Mouse (Mus musculus) hindbrain, embryonic 11.5 days (tissue): ENCODE results near the gene Ap4m1. TPM values are rescaled to one million over a fixed set of nuclear protein-coding genes. Genes with fewer than 3 reads are reported as not detected.

Experiments
- ATAC-seq: fragments of 200-750 bp; cut with Nextera tagmentation; 2 replicates; pipeline ENCODE4 v1.8.0; 2017; ENCODE audit warnings: mild to moderate bottlenecking, moderate TSS enrichment, moderate library complexity; ENCODE audit not compliant: low FRiP score
- DNase-seq: peaks from one replicate; pipeline ENCODE4 v3.0.0-alpha.2; 2015; ENCODE audit warnings: low spot score
- H3K27ac ChIP-seq: fragments of 300-500 bp; sonication (generic); 2 replicates; pipeline ENCODE4 v1.5.1; 2014; ENCODE audit warnings: mild to moderate bottlenecking, low read depth, low read length
- H3K27me3 ChIP-seq: fragments of 300-500 bp; sonication (generic); 2 replicates; pipeline ENCODE4 v1.6.1; 2014; ENCODE audit warnings: mild to moderate bottlenecking, low read length, moderate library complexity, mixed read lengths; ENCODE audit not compliant: control insufficient read depth, insufficient read depth
- H3K36me3 ChIP-seq: fragments of 300-500 bp; sonication (generic); 2 replicates; pipeline ENCODE4 v1.6.1; 2014; ENCODE audit warnings: mild to moderate bottlenecking, low read length, moderate library complexity, mixed read lengths; ENCODE audit not compliant: control insufficient read depth, insufficient read depth
- H3K4me1 ChIP-seq: fragments of 300-500 bp; sonication (generic); replicated peaks from 2 replicates; pipeline ENCODE4 v1.6.1; 2014; ENCODE audit warnings: low read length, mixed read lengths; ENCODE audit not compliant: control insufficient read depth, insufficient read depth
- H3K4me2 ChIP-seq: fragments of 300-500 bp; sonication (generic); replicated peaks from 2 replicates; pipeline ENCODE4 v1.6.1; 2014; ENCODE audit warnings: mild to moderate bottlenecking, low read depth, low read length
- H3K4me3 ChIP-seq: fragments of 300-500 bp; sonication (generic); 2 replicates; pipeline ENCODE4 v1.5.1; 2014; ENCODE audit warnings: low read depth, low read length
- H3K9ac ChIP-seq: fragments of 300-500 bp; sonication (generic); 2 replicates; pipeline ENCODE4 v1.6.1; 2014; ENCODE audit warnings: low read depth, low read length
- H3K9me3 ChIP-seq: fragments of 300-500 bp; sonication (generic); 2 replicates; pipeline ENCODE4 v1.6.1; 2016; ENCODE audit warnings: low read length; ENCODE audit not compliant: control insufficient read depth
- WGBS: fragments of 180-500 bp; shearing (Covaris S2); extraction: QIAGEN DNeasy Blood & Tissue Kit; methylation state at CpG from one replicate; pipeline ENCODE4 v1.1.7; 2014; 5-methylcytosine and 5-hydroxymethylcytosine counted together
- polyA plus RNA-seq: library from polyadenylated mRNA; unstranded; fragments of >200 nt; fragmentation: Nextera tagmentation; extraction: Ambion mirVana; gene quantifications from 2 replicates; pipeline ENCODE4 v1.2.1, GENCODE M21; 2014

The Ap4m1 gene
- polyA plus RNA-seq, 1 experiment from 2014 or later: 19.9 TPM

DNA sequence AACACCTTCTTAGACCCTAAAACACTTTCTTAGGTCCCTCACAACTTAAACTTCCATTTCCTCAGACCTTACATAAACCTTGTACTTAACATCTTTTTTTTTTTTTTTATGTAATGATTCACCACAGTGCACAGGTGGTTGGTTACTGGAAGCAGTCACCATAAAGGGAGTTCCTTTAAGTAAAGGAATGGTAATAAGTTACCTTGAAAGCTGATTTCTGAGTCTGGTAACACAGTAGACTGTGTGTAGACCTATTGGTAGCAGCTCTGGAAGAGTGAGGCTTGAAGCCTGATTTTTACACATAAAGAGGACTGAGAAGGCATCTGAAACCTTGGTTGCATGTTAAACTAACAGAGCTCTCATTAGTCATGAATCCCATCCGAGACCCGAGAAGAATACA lies 48.1 kb downstream of the Ap4m1 start:
- no peak overlapping the region for H3K4me3 ChIP-seq
- H3K9me3 ChIP-seq: no peaks in the 10 kb centered on the region
- no peak overlapping the region for H3K4me2 ChIP-seq
- H3K9ac ChIP-seq: no peak overlapping the region
- no peak overlapping the region for H3K27ac ChIP-seq
- ATAC-seq (no peak), DNase-seq (no peak)
- no peaks in the 10 kb centered on the region for H3K4me1 ChIP-seq
- no peaks in the 10 kb centered on the region for H3K27me3 ChIP-seq
- WGBS: 79% methylated on average over 2 of the region's 2 CpGs
- no peaks in the 10 kb centered on the region for H3K36me3 ChIP-seq

DNA sequence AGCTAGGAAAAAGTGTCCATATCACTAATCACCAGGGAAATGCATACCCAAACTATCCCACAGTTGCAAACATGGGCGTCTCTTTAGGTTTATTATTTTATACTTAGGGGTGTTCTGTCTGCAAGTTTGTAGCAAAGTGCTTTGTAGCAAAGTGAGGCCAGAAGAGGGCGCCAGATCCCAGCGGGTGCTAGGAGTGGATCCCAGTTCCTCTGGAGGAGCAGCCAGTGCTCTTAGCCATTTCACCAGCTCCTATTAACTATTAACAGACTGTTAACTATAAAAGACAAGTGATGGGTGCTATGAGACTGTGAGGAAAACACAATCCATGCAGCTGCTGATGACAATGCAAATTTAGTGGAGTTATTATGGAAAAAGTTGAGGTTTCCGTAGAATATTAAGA lies 50.3 kb downstream of the Ap4m1 start:
- no peaks in the 10 kb centered on the region for H3K9me3 ChIP-seq
- H3K27me3 ChIP-seq: no peaks in the 10 kb centered on the region
- WGBS: 24% methylated on average over 4 of the region's 4 CpGs
- no peak overlapping the region for H3K27ac ChIP-seq
- peak; percentile 83 for DNase-seq
- no peaks in the 10 kb centered on the region for H3K36me3 ChIP-seq
- no peak for ATAC-seq
- no peak overlapping the region for H3K9ac ChIP-seq
- H3K4me3 ChIP-seq: no peak overlapping the region
- H3K4me1 ChIP-seq: no peaks in the 10 kb centered on the region
- no peak overlapping the region for H3K4me2 ChIP-seq

GRCm38 (mm10) chr5:138223287-138223686 lies 51.5 kb downstream of the Ap4m1 start:
- H3K4me2 ChIP-seq: no peak overlapping the region
- WGBS: 75% methylated on average over 3 of the region's 3 CpGs

DNA sequence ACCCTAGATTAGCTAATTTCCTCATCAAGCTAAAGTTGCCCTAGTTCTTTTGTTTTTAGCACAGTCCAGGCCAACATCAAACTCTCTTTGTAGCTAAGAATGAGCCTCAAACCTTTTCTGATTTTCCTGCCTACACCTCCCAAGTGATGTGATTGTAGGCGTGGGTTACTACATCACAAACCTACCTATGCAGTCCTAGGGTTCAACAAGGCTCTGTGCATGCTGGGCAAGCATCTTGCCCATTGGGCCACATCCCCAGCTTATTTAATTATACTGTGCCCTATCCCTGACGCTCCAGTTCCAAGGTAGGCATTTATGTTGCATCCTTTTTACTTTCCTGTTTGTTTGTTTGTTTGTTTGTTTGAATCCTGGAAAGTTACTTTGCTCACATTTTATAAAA lies 53.9 kb downstream of the Ap4m1 start, which contains the start of gene Nxpe5:
TSS of gene Nxpe5 (plus strand) at position 199 of the 400 bp plus-strand sequence.
- Histone ChIP-seq H3K4me2 (no peak within 1 kb of the TSS), H3K36me3 (no peaks in the 10 kb centered on the region), H3K4me3 (no peak within 1 kb of the TSS), H3K27ac (no peak within 1 kb of the TSS), H3K9ac (no peak within 1 kb of the TSS), H3K4me1 (no peaks in the 10 kb centered on the region), H3K9me3 (no peaks in the 10 kb centered on the region), H3K27me3 (no peaks in the 10 kb centered on the region)
- WGBS: 55% methylated on average over 2 of the region's 2 CpGs
- ATAC-seq (no peak), DNase-seq (no peak)

More at GRCm38 (mm10) chr5:138223287-138223686, 51.5 kb downstream of the Ap4m1 start:
- Histone ChIP-seq H3K27me3 (no peaks in the 10 kb centered on the region), H3K9ac (no peak overlapping the region), H3K9me3 (no peaks in the 10 kb centered on the region), H3K36me3 (no peaks in the 10 kb centered on the region), H3K4me1 (no peaks in the 10 kb centered on the region), H3K4me3 (no peak overlapping the region), H3K27ac (no peak overlapping the region)
- no peak for ATAC-seq
- no peak for DNase-seq

DNA sequence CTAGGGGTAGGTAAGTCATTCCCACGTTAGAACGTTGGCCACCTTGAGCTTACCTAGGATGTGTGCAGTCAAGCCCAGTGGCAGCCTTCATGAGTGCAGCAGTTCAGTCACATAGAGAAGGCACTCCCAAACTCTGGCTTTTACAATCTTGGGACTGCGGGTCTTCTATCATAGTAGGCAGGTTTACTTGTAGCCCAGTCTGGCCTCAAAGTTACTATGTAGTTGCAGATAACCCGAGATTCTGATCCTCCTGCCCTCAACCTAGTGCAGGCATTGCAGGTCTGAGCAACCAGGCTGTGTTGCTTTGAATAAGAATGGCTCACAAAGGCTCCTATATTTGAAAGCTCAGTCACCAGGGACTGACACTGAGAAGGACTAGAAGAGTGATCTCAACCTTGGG lies 54.7 kb downstream of the Ap4m1 start:
- H3K27me3 ChIP-seq: no peaks in the 10 kb centered on the region
- H3K4me3 ChIP-seq: no peak overlapping the region
- DNase-seq (no peak), ATAC-seq (no peak)
- H3K9ac ChIP-seq: no peak overlapping the region
- 77% methylated on average over 4 of the region's 4 CpGs for WGBS
- H3K9me3 ChIP-seq: no peaks in the 10 kb centered on the region
- H3K4me1 ChIP-seq: no peaks in the 10 kb centered on the region
- no peaks in the 10 kb centered on the region for H3K36me3 ChIP-seq
- no peak overlapping the region for H3K27ac ChIP-seq
- no peak overlapping the region for H3K4me2 ChIP-seq

DNA sequence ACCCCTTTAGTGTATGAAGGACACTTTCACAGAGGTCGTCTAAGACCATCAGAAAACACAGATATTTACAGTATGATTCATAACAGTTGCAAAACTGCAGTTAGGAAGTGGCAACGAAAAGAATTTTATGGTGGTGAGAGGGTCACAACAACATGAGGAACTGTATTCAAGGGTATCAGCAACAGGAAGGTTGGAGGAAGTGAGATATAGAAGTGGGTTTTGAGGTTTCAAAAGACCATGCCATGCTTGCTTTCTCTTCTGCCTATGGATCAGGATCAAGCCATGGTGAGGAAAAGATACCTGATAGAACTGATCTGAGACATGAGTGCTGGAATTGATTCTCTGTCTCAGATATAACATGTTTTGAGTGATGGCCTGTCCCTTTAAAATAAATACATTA lies 55.6 kb downstream of the Ap4m1 start:
- DNase-seq (no peak), ATAC-seq (no peak)
- no peak overlapping the region for H3K27ac ChIP-seq
- no peaks in the 10 kb centered on the region for H3K27me3 ChIP-seq
- no peak overlapping the region for H3K9ac ChIP-seq
- H3K36me3 ChIP-seq: no peaks in the 10 kb centered on the region
- WGBS: 65% methylated on average over 2 of the region's 2 CpGs
- no peaks in the 10 kb centered on the region for H3K4me1 ChIP-seq
- no peak overlapping the region for H3K4me2 ChIP-seq
- no peak overlapping the region for H3K4me3 ChIP-seq
- no peaks in the 10 kb centered on the region for H3K9me3 ChIP-seq

- no peak overlapping the region for H3K4me3 ChIP-seq
- H3K36me3 ChIP-seq: no peaks in the 10 kb centered on the region
- no peak overlapping the region for H3K4me2 ChIP-seq
- DNase-seq (peak; percentile 33), ATAC-seq (no peak)
- no peaks in the 10 kb centered on the region for H3K4me1 ChIP-seq
- H3K9me3 ChIP-seq: no peaks in the 10 kb centered on the region
- 57% methylated on average over 3 of the region's 3 CpGs for whole genome bisulfite sequencing
- no peak overlapping the region for H3K27ac ChIP-seq
- H3K9ac ChIP-seq: no peak overlapping the region
- no peaks in the 10 kb centered on the region for H3K27me3 ChIP-seq
These were observed 56.2 kb downstream of the Ap4m1 start for GRCm38 (mm10) chr5:138228026-138228425.

- Histone ChIP-seq H3K27me3 (no peaks in the 10 kb centered on the region), H3K4me1 (no peaks in the 10 kb centered on the region), H3K9ac (no peak overlapping the region), H3K4me2 (no peak overlapping the region), H3K4me3 (no peak overlapping the region), H3K36me3 (no peaks in the 10 kb centered on the region), H3K9me3 (no peaks in the 10 kb centered on the region), H3K27ac (no peak overlapping the region)
- 89% methylated on average over 3 of the region's 3 CpGs for WGBS
- ATAC-seq (no peak), DNase-seq (no peak)
These were observed 57.7 kb downstream of the Ap4m1 start for GRCm38 (mm10) chr5:138229511-138229910.
